Mouse (Mus musculus) monocyte, adult 2 months (primary cell): ENCODE measurements around the gene Rgs3.
A peak's percentile ranks its signal among the peaks of the same experiment; 100 is the strongest.
"Not testable (repeated sequence)": the region's sequence is repeated elsewhere in the genome, so short reads cannot be mapped to it uniquely, and the experiment has no call there.

Experiments used
- DNase-seq, 2 experiments: peaks; one replicate each; pipeline ENCODE4 v3.0.0; 2022; ENCODE audit warnings: low spot score in 2 of 2, low read depth in 1 of 2

The Rgs3 gene

GRCm38 (mm10) chr4:62544801-62545200 is 14.8 kb upstream of the Rgs3 start:
- DNase-seq = no peak

GRCm38 (mm10) chr4:62551966-62552365 is 7.7 kb upstream of the Rgs3 start:
- DNase-seq = no peak

- DNase-seq = no peak
Measured at GRCm38 (mm10) chr4:62557436-62557835, 2.2 kb upstream of the Rgs3 start.

- peak; percentile 32 to 56 for DNase-seq
Measured at GRCm38 (mm10) chr4:62560963-62561629, 1.4 kb downstream of the Rgs3 start.

GRCm38 (mm10) chr4:62561630-62562001 is 2.0 kb downstream of the Rgs3 start:
- DNase-seq = no peak

GRCm38 (mm10) chr4:62562006-62562405 is 2.4 kb downstream of the Rgs3 start:
- no peak for DNase-seq

- DNase-seq = no peak
Measured at GRCm38 (mm10) chr4:62566530-62566929, 6.9 kb downstream of the Rgs3 start.

- no peak for DNase-seq
Measured at GRCm38 (mm10) chr4:62567696-62568095, 8.0 kb downstream of the Rgs3 start.

- no peak for DNase-seq
Measured at GRCm38 (mm10) chr4:62568359-62568758, 8.7 kb downstream of the Rgs3 start.

- DNase-seq = no peak
Measured at GRCm38 (mm10) chr4:62569603-62570002, 10.0 kb downstream of the Rgs3 start.

GRCm38 (mm10) chr4:62570029-62570428 is 10.4 kb downstream of the Rgs3 start:
- no peak for DNase-seq

GRCm38 (mm10) chr4:62582365-62583264 is 23.0 kb downstream of the Rgs3 start:
- DNase-seq = no peak

GRCm38 (mm10) chr4:62583265-62584092 is 23.8 kb downstream of the Rgs3 start:
- DNase-seq = no peak

GRCm38 (mm10) chr4:62587067-62587466 is 27.4 kb downstream of the Rgs3 start:
- no peak for DNase-seq

GRCm38 (mm10) chr4:62590878-62591277 is 31.2 kb downstream of the Rgs3 start:
- no peak for DNase-seq

- no peak for DNase-seq
Measured at GRCm38 (mm10) chr4:62591326-62591725, 31.7 kb downstream of the Rgs3 start.

GRCm38 (mm10) chr4:62593546-62594240 is 34.0 kb downstream of the Rgs3 start:
- not testable (repeated sequence) for DNase-seq

GRCm38 (mm10) chr4:62594442-62594841 is 34.8 kb downstream of the Rgs3 start:
- no peak for DNase-seq

GRCm38 (mm10) chr4:62596051-62596450 is 36.4 kb downstream of the Rgs3 start:
- no peak for DNase-seq

GRCm38 (mm10) chr4:62600549-62600948 is 40.9 kb downstream of the Rgs3 start:
- no peak for DNase-seq

GRCm38 (mm10) chr4:62603607-62604006 is 44.0 kb downstream of the Rgs3 start:
- DNase-seq = no peak
